Mouse (Mus musculus) stomach, embryonic 16.5 days (tissue): ENCODE measurements around the gene Zc3h15. TPM values are rescaled to one million over a fixed set of nuclear protein-coding genes. Genes with fewer than 3 reads are reported as not detected.

Source experiments
- ATAC-seq: fragments of 200-750 bp; cut with Nextera tagmentation; 2 replicates; pipeline ENCODE4 v1.8.0; 2017; ENCODE audit warnings: moderate number of reproducible peaks, moderate TSS enrichment; ENCODE audit not compliant: insufficient read depth, low FRiP score
- H3K27ac ChIP-seq: fragments of 300-500 bp; sonication (generic); 2 replicates; pipeline ENCODE4 v1.5.1; 2014; ENCODE audit warnings: low read length
- H3K27me3 ChIP-seq: fragments of 300-500 bp; sonication (generic); 2 replicates; pipeline ENCODE4 v1.6.1; 2014; ENCODE audit warnings: low read length, control low read depth, mixed read lengths; ENCODE audit not compliant: control insufficient read depth, insufficient read depth
- H3K36me3 ChIP-seq: fragments of 300-500 bp; sonication (generic); 2 replicates; pipeline ENCODE4 v1.6.1; 2014; ENCODE audit warnings: low read length; ENCODE audit not compliant: control insufficient read depth, insufficient read depth
- H3K4me1 ChIP-seq: fragments of 300-500 bp; sonication (generic); 2 replicates; pipeline ENCODE4 v1.6.1; 2014; ENCODE audit warnings: low read length, control low read depth, mixed read lengths; ENCODE audit not compliant: control insufficient read depth, insufficient read depth
- H3K4me2 ChIP-seq: fragments of 300-500 bp; sonication (generic); 2 replicates; pipeline ENCODE4 v1.6.1; 2014; ENCODE audit warnings: low read depth, low read length, mixed read lengths
- H3K4me3 ChIP-seq: fragments of 300-500 bp; sonication (generic); replicated peaks from 2 replicates; pipeline ENCODE4 v1.5.1; 2014; ENCODE audit warnings: mild to moderate bottlenecking, low read length
- H3K9ac ChIP-seq: fragments of 300-500 bp; sonication (generic); 2 replicates; pipeline ENCODE4 v1.6.1; 2014; ENCODE audit warnings: low read length
- H3K9me3 ChIP-seq: fragments of 300-500 bp; sonication (generic); replicated peaks from 2 replicates; pipeline ENCODE4 v1.6.1; 2016; ENCODE audit warnings: low read length, control low read depth; ENCODE audit not compliant: control insufficient read depth
- WGBS: fragments of 180-500 bp; shearing (Covaris S2); extraction: QIAGEN DNeasy Blood & Tissue Kit; methylation state at CpG from one replicate; pipeline ENCODE4 v1.1.7; 2014; 5-methylcytosine and 5-hydroxymethylcytosine counted together
- polyA plus RNA-seq: library from polyadenylated mRNA; unstranded; fragments of >200 nt; fragmentation: Nextera tagmentation; extraction: Ambion mirVana; gene quantifications from 2 replicates; pipeline ENCODE4 v1.2.1, GENCODE M21; 2015

Gene Zc3h15
- polyA plus RNA-seq, 1 experiment from 2014 or later, result 120 TPM

GRCm38 (mm10) chr2:83669988-83670387 lies 25.8 kb downstream of the Zc3h15 start:
- 82% methylated on average over 5 of the region's 5 CpGs for WGBS
- H3K27ac ChIP-seq, result no peak overlapping the region
- peaks cover 3% of the 10 kb centered on the region; the same call in 1 of the 2 replicates for H3K36me3 ChIP-seq
- no peak overlapping the region for H3K9ac ChIP-seq
- H3K27me3 ChIP-seq, result no peaks in the 10 kb centered on the region
- H3K9me3 ChIP-seq, result no peaks in the 10 kb centered on the region
- no peak for ATAC-seq
- no peak overlapping the region for H3K4me2 ChIP-seq
- no peaks in the 10 kb centered on the region for H3K4me1 ChIP-seq
- H3K4me3 ChIP-seq, result no peak overlapping the region

- H3K27ac ChIP-seq, result no peak overlapping the region
- H3K9ac ChIP-seq, result no peak overlapping the region
- ATAC-seq, result no peak
- H3K4me3 ChIP-seq, result no peak overlapping the region
- peaks cover 3% of the 10 kb centered on the region; the same call in 1 of the 2 replicates for H3K36me3 ChIP-seq
- WGBS, result 85% methylated on average over 2 of the region's 2 CpGs
- no peaks in the 10 kb centered on the region for H3K9me3 ChIP-seq
- H3K27me3 ChIP-seq, result no peaks in the 10 kb centered on the region
- H3K4me1 ChIP-seq, result 0 out of 2 replicates have a peak, but pooled peaks cover 2% of the 10 kb centered on the region
- H3K4me2 ChIP-seq, result no peak overlapping the region
Measured at GRCm38 (mm10) chr2:83671843-83672242, 27.6 kb downstream of the Zc3h15 start.

GRCm38 (mm10) chr2:83673067-83673466 lies 28.8 kb downstream of the Zc3h15 start:
- Histone ChIP-seq H3K9ac (no peak overlapping the region), H3K9me3 (no peaks in the 10 kb centered on the region), H3K4me2 (no peak overlapping the region), H3K36me3 (no peaks in the 10 kb centered on the region), H3K4me1 (0 out of 2 replicates have a peak, but pooled peaks cover 2% of the 10 kb centered on the region), H3K27me3 (no peaks in the 10 kb centered on the region), H3K27ac (no peak overlapping the region), H3K4me3 (no peak overlapping the region)
- no peak for ATAC-seq
- 57% methylated on average over 7 of the region's 7 CpGs for whole genome bisulfite sequencing

DNA sequence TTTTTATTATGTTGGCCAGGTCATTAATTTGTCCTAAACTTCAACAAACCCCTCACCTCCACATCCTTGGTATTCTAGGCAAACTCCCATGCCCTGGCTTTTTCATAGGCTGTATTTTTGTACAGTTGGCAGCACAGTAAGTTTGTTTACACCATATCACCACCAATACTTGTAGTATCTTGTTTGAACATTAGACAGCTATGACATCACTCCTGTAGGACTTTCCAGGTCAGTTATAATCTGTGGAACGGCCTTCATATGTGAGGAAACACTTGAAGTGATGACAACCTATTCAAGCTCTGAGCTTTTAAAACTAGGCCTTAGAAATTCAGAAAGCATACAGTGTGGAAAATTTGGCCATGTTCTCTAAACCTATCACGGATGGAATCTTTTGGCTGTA lies 29.6 kb downstream of the Zc3h15 start:
- H3K36me3 ChIP-seq, result no peaks in the 10 kb centered on the region
- ATAC-seq, result no peak
- no peaks in the 10 kb centered on the region for H3K9me3 ChIP-seq
- no peak overlapping the region for H3K4me3 ChIP-seq
- no peak overlapping the region for H3K4me2 ChIP-seq
- H3K27me3 ChIP-seq, result no peaks in the 10 kb centered on the region
- WGBS, result 85% methylated on average over 2 of the region's 2 CpGs
- H3K27ac ChIP-seq, result no peak overlapping the region
- 0 out of 2 replicates have a peak, but pooled peaks cover 2% of the 10 kb centered on the region for H3K4me1 ChIP-seq
- no peak overlapping the region for H3K9ac ChIP-seq

GRCm38 (mm10) chr2:83674421-83674820 lies 30.2 kb downstream of the Zc3h15 start:
- Histone ChIP-seq H3K4me2 (no peak overlapping the region), H3K36me3 (no peaks in the 10 kb centered on the region), H3K4me3 (no peak overlapping the region), H3K9me3 (no peaks in the 10 kb centered on the region), H3K4me1 (0 out of 2 replicates have a peak, but pooled peaks cover 2% of the 10 kb centered on the region), H3K27me3 (no peaks in the 10 kb centered on the region), H3K27ac (no peak overlapping the region), H3K9ac (no peak overlapping the region)
- no peak for ATAC-seq
- 85% methylated on average over 7 of the region's 7 CpGs for WGBS

GRCm38 (mm10) chr2:83674896-83675295 lies 30.7 kb downstream of the Zc3h15 start:
- Histone ChIP-seq H3K27ac (no peak overlapping the region), H3K4me2 (no peak overlapping the region), H3K4me3 (no peak overlapping the region), H3K4me1 (0 out of 2 replicates have a peak, but pooled peaks cover 2% of the 10 kb centered on the region), H3K36me3 (no peaks in the 10 kb centered on the region), H3K9me3 (no peaks in the 10 kb centered on the region), H3K27me3 (no peaks in the 10 kb centered on the region), H3K9ac (no peak overlapping the region)
- ATAC-seq, result no peak
- 85% methylated on average over 9 of the region's 9 CpGs for WGBS

DNA sequence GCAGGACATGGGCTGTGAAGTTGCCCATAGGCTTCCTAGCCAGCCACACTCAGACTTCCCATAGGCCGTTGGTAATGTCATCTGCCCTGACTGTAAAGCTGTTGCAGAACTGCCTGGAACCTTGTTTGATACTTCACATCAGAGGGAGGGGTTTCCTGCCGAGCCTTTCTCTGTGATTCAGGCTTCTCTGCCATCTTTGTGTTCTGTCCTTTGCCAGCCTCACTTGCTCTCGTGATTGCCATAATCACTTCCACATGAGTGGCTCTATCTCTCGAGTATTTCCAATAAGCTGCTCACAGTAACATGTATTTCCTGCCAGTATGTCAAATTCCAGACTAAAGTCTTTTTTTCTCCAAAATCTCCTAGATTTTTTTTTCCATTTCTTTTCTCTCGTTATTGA lies 31.4 kb downstream of the Zc3h15 start:
- no peak overlapping the region for H3K4me3 ChIP-seq
- H3K36me3 ChIP-seq, result no peaks in the 10 kb centered on the region
- WGBS, result 59% methylated on average over 5 of the region's 5 CpGs
- H3K27me3 ChIP-seq, result no peaks in the 10 kb centered on the region
- no peak overlapping the region for H3K4me2 ChIP-seq
- no peak for ATAC-seq
- 0 out of 2 replicates have a peak, but pooled peaks cover 2% of the 10 kb centered on the region for H3K4me1 ChIP-seq
- no peaks in the 10 kb centered on the region for H3K9me3 ChIP-seq
- no peak overlapping the region for H3K9ac ChIP-seq
- H3K27ac ChIP-seq, result no peak overlapping the region

GRCm38 (mm10) chr2:83676226-83676870 lies 32.1 kb downstream of the Zc3h15 start:
- H3K27me3 ChIP-seq, result no peaks in the 10 kb centered on the region
- peak overlapping the region; percentile 32; the same call in 1 of the 2 replicates for H3K27ac ChIP-seq
- no peaks in the 10 kb centered on the region for H3K36me3 ChIP-seq
- H3K4me2 ChIP-seq, result no peak overlapping the region
- peaks cover 8% of the 10 kb centered on the region; the same call in 1 of the 2 replicates for H3K4me1 ChIP-seq
- no peak for ATAC-seq
- WGBS, result 76% methylated on average over 4 of the region's 4 CpGs
- H3K9me3 ChIP-seq, result no peaks in the 10 kb centered on the region
- no peak overlapping the region for H3K4me3 ChIP-seq
- no peak overlapping the region for H3K9ac ChIP-seq

GRCm38 (mm10) chr2:83681332-83681731 lies 37.1 kb downstream of the Zc3h15 start:
- H3K9ac ChIP-seq, result no peak overlapping the region
- no peaks in the 10 kb centered on the region for H3K36me3 ChIP-seq
- H3K27ac ChIP-seq, result peak overlapping the region; percentile 12
- H3K27me3 ChIP-seq, result no peaks in the 10 kb centered on the region
- peak; percentile 74; the same call in 1 of the 2 replicates for ATAC-seq
- H3K4me2 ChIP-seq, result no peak overlapping the region
- H3K4me3 ChIP-seq, result no peak overlapping the region
- H3K9me3 ChIP-seq, result no peaks in the 10 kb centered on the region
- 53% methylated on average over 8 of the region's 8 CpGs for WGBS
- H3K4me1 ChIP-seq, result peaks cover 7% of the 10 kb centered on the region; the same call in 1 of the 2 replicates
